Mouse (Mus musculus) v-Abl transformed pro-B cells (cell line): ENCODE measurements around the gene Gm3047.
"Not testable (repeated sequence)": the region's sequence is repeated elsewhere in the genome, so short reads cannot be mapped to it uniquely, and the experiment has no call there.

Source experiments
- in situ Hi-C, 2 experiments: fragments of 400-800 bp; cut with MboI; formaldehyde crosslinking; loops; one replicate each; pipeline ENCODE4 v1.15.1; 2025; ENCODE audit not compliant: unreplicated experiment in 2 of 2

The Gm3047 gene

DNA sequence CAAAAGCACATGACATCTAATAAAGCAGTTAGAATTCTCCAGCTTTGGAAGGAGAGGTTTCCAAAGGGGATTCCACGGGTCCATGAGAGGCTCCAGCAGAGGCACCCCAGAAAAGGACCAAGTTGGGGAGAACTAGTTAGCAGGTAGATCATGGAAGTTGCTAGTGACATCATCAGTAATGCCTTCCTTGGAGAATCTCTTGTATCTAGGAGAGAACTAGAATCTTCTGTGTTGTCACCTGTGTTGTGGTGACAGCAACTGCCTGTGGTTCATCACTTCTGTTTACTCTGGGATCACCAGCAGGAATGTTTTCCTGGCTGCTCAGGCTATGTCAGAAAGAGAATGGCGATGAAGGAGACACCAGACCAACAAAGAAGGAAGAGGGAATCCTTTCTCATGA is at the start of gene Gm3047:
Gene Gm3047, plus strand, starts transcription at position 301 of the 400 bp plus-strand sequence.
- in situ Hi-C loops: not testable (repeated sequence)
